Mouse (Mus musculus): Measurements from ENCODE around the gene Hsd11b2.

The Hsd11b2 gene

DNA sequence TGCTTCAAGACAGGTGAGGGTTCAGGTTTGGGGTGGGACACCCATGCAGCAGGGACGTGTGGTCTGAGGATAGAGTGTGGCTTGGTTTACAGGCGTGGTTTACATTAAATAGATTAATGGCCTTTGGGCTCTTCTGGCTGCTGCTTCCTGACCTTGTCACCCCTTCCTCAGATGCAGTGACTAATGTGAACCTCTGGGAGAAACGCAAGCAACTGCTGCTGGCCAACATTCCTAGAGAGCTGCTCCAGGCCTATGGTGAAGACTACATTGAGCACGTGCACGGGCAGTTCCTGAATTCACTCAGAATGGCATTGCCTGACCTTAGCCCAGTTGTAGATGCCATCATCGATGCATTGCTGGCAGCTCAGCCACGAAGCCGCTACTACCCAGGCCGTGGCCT, 4.3 kb downstream of the Hsd11b2 start:
- DNase-seq (ENCODE audit: low spot score) = no peak

DNA sequence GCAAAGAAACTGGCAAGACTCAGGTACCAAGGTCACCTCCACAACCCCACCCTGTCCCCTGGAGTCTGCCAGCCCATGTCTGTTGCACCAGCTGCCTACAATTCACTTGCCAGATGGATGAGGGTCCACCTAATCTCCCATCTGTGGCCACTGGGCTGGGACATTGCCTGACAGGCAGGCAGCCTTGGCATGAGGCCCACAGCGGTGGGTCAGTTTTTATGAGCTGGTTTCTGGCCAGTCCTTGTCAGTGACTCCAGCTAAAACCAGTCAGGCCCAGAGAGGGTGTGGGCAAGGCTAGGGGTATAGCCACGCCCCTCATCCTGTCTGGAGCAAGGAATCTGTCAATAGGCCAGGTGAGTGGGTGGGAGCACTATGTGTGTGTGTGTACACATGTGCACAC, 8.6 kb downstream of the Hsd11b2 start:
- no peak for DNase-seq (ENCODE audit: low spot score)

DNA sequence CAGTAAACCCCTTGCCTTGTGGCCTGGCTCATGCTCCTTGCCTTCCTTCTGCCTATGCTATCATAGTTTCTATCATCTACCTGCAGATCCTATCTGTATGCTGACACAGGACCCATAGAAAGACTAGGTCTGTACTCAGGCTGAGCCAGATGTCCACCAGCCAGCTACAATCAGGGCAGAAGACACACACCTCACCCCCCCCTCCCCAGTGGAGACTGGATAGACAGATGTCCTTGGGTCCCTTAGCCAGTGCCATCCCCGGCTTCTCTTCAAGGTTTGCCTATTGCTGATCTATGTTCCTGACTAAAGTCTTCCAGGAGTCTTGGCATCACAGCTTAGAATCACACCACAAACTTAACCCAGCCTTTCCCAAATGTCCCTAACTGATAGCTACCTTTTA, 9.7 kb downstream of the Hsd11b2 start:
- no peak for DNase-seq (ENCODE audit: low spot score)

DNA sequence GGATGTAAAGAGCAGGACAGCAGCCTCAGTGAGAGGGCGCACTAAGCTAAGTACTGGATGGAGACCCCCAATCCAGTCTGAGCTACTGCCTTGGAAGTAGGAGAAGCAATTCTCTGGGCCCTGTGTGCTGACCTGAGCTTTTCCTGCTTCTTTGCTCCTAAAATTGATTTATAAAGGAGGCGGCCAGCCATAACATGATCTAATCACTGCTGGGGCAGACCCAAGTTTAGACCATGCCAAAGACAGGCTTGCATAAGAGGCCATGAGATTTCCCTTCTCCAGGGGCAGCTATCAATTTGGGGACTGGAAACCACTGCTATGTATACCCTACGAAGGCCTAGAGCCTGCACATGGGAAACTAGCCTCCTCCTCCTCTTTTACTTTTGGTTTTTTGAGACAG, 10.7 kb downstream of the Hsd11b2 start:
- DNase-seq (ENCODE audit: low spot score) = no peak

DNA sequence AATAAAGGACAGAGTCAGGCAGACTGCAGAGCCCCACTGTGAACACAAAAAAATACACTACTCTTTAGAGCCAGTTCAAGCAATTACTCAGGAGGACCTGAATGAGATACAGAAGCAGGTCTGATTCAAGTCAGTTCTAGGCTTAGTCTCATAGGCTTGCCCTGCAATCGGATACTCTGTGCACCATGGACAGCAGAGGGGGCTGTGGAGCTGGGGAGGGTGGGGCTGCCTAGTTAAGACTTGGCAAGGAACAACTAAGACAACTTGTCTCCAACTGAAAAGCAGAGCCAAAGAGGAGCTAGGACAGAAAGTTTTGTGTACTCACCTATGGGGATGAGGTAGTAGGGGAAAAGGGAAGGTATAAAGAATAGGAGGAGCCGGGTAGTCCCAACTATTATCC, 13.2 kb downstream of the Hsd11b2 start:
- DNase-seq (ENCODE audit: low spot score) = no peak

DNA sequence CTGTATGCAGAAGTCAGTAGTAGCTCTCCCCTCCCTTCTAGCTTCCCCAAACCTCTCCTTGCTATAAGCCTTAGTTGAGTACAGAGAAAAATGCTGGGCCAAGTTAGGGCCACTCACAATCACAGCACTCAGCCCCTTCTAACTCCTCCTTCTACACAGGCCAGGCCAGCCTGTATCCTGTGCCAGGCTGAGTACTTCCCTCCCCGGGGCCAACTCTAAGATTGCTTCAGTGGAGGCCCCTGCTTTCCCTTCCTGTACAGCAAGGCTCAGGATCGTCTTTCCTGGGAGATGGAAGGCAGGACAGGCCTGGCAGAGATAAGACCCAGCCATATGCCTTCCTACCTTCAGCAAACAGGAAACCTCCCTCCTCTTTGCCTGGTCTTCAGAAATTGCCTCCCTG, 14.9 kb downstream of the Hsd11b2 start:
- DNase-seq (ENCODE audit: low spot score) = no peak

DNA sequence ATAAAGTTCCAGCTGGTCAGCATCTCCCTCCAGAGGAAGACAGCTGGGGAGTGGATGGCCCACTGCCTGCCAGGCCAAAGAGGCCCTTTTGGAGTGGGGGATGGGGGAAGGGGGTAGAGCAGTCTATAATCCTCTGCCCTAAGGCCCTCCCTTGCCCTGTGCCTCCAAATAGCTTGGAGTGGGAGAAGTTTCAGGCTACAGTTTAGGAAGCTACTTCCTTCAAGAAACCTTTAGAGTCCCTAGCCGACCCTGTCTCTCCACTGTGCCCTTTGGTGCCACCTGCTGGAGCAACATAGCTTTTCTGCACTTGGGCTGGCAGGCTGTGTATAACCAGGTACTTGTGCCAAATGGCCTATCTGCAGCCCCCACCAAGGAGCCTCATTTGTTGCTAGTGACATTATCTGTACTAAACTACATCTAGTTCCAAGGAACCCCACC, 15.4 kb downstream of the Hsd11b2 start:
- peak; percentile 31 for DNase-seq (ENCODE audit: low spot score)

DNA sequence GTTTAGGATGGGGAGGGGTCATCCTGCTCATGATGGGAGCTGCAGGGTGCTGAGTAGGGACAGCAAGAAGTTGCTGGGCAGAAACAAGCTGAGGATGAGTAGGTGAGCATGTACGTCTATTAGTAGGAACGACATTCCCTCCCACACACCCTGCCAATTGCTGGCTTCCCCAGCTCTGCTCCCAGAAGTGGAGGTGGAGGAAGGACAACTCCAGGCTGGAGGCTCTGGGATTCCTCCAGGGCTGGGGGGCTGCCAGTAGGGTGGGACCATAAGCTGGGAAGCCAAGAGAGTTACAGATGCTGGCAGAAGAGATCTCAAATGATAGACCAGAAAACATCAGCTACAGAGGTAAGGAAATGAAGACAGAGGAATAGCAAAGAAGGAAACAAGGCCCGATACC, 18.0 kb downstream of the Hsd11b2 start:
- DNase-seq (ENCODE audit: low spot score) = no peak

DNA sequence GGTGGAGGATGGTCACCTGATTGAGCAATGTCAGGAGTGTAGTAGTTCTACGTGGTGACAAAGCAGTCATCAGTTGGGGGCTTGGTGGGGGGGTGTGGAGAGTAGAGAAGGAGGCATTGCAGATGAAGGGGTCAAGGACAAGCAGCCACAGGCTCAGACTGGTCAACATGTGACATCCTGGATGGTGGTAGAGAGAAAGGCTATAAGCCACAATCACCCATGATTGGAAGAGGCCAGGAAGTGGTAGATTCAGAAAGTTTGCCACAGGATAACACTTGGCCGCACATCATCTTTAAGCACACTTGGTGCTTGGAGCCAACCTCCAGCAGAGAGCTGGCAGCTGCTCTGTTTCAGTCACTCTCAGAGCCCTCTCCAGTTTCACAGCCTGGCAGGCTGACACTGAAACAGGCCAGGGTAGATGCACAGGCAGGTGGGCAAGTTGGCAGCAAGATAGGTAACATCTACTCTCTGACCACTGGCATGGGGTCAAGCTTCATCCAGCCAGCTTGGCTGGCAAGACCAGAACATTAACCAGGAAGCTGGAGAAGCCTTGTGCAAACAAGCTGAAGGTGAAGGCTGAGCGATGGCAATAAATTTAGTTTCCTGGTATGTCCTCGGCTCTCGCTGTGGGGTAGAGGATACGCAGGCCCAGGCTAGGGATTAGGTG, 18.6 kb downstream of the Hsd11b2 start:
- no peak for DNase-seq (ENCODE audit: low spot score)

DNA sequence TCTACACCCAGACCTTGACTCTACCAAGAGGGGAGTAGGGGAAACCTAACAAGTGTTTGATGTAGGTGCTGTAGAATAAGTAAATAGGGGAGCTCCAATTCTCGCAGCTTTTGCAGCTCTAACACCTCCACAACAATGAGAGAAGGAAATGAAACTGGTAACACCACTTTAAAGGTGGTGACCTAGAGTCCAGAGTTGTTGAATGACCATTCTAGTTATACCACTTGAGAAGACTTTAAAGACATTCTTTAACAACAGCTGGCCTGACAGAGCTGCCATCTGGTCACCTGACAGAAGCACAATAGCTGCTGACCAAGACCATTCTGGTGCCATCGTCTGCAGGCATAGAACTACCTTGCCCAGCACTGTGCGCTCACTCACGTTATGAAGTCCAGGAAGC, 20.4 kb downstream of the Hsd11b2 start:
- DNase-seq (ENCODE audit: low spot score) = no peak

DNA sequence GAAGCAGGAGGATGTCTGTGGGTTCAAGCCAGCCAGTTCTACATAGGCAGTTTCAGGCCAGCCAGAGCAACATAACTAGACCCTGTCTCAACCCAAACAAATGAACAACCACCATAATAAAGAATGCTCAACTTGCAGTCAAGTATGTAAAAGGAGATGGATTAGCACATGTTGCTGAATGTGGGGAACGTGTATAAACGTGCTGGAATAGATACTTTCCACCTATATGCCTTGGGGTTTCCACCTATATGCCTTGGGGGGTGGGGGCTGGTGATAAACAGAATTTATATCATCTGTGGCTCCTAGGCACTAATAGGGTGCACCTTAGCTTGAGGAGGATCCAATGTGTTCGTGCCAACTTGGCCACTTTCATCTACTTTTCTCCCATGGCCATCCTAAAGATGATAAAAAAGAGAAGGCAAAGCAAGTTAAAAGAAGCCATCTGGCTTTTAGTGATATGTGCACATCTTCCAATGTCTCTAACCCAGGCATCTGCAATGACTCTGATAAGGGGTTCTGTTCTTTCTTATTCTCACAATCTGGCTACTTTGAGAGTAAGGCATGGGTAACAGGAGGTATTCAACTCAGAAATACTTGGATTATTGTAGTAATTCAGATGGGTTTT, 23.6 kb downstream of the Hsd11b2 start:
- no peak for DNase-seq (ENCODE audit: low spot score)

DNA sequence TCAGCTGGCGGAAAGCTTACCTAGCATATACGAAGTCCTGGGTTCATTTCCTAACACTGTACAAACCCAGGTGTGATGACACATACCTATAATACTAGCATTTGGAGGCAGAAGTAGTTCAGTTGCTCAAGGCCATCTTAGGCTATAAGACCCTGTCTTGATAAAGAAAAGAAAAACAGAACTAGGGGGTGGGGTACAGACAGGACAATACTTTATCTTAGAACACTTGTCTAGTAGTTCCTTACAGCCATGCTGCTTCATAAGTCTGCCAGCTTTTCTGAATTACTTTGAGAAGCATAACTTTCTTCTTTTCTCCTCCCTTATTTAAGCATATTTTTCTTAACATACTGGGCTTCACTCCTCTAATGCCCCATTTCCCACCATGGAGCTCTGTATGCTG, 24.3 kb downstream of the Hsd11b2 start:
- no peak for DNase-seq (ENCODE audit: low spot score)

DNA sequence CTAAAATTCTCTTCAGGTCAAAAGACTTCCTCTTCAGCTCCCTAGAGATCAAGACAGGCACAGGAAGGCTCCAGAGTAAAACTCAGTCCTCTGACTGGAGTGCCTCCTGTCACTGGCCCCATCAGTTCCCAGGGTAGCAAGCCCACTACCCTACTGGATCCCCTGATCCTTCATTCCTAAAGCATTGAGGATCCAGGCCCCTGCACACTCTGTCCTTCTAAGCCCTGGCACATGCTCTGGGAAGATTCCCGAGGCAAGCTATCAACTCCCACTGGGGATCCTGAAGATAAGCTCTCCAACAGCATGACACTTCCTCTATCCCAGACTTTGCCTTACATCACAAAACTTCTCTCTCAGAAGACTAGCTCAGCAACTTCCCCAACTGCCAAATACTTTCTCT, 25.1 kb downstream of the Hsd11b2 start:
- no peak for DNase-seq (ENCODE audit: low spot score)

DNA sequence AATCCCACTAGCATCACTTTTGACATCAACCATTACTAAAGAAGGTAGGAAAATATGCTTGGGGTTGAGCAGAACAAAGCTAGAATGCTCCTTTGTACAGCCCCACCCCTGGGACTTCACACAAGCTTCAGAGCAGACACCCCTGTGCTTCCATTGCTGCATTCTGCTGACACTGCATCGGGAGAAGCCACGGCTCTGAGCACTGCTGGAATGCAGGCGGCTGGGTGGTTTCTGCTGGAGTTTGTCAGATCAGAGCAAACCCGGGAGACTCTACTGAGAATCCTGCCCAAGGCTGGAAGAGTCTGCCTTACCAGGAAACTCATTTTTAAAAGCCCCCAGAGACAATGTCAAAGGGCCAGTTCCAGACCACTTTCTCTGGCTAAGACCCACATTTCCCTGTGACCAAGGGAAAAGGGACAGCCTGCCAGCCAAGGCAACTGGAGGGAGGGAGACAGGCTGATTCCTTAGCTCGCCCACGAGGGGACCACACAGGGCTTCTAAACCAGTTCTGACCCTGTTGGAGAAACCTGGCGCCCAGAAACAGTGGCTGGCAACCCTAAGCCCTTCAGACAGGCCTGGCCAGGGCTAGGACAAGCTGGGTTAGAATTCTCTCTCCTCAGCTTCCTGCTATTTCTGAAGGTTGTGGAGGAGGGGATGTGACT, 26.1 kb downstream of the Hsd11b2 start:
- DNase-seq (ENCODE audit: low spot score) = no peak

DNA sequence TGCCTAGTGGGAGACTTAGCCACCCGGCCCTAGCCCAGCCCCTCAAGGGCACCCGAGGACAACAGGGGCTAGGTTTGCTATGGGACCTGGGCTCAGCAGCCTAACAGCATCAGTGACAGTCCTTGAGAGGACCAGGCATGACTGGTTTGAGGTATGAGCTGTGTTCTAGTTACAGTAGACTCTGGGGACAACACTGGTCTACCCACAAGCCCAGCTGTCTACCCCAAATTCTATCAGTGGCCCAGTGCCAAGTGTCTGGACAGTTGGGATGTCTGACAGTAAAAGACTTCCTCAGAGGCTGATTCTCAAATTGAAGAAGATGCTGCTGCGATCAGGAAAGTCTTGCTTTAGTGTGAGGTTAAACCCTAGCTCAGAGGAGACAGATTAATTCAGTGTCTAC, 26.7 kb downstream of the Hsd11b2 start:
- DNase-seq (ENCODE audit: low spot score) = no peak

DNA sequence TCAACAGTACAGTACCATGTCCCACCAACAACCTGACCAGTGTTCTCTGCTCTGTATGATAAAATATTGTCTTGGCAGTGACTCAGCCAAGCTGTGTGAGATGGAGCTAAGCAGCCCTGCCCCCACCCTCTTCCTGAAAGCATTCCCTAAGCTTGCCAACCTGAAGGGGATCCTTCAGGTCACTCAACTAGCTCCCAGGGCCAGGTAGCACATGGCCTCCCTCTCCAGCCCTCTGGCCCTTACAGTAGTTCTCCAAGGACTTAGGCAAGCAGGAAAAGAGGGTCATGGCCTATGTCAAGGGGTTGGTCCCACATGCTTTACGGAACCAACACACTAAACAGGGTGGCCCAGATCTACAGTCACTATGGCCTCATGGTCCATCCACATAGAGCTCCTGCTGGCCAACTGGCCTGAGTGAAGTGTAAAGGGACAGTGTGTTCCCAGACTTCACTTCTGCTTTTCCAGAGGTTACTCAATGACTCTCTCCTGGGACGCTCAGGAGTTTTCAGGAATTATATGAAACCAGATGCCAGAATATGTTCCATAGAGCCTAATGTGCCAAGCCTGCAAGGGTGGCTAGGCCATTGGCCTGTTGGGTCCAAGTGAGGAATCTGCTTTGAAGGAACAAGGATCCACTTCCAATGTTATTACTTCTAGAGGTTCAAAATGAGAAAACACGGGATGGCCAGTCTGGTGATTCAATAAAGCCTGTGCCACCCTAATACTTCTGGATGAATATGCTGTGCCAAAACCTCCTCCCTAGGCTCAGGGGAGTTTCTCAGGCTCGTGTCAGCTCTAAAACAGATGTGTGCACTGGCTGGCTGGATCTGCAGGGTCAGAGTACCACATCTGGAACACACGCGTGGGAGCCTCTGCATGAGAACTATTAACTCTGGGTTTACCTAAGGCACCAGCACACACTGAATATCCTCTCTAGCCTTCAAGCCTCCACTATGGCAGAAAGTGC, 28.1 kb downstream of the Hsd11b2 start:
- no peak for DNase-seq (ENCODE audit: low spot score)

DNA sequence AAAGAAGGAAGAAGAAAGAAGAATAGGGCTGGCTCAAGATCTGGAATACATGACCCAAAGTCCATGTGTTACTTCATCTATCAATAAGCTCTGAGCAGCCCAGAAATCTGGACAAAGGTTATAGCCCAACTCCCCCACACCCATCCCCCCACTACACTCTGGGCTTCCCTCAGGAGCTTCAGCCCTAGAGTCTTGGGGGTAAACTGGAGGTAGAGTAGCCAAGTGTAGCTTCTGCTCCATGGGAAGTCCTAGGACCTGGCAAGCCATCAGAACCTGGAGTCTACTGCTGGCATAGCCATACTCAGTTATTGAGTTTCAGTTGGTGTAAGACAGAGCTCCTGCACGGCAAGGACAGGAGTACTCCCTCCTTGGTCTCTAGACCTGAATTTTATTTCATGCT, 31.0 kb downstream of the Hsd11b2 start:
- DNase-seq (ENCODE audit: low spot score) = no peak

DNA sequence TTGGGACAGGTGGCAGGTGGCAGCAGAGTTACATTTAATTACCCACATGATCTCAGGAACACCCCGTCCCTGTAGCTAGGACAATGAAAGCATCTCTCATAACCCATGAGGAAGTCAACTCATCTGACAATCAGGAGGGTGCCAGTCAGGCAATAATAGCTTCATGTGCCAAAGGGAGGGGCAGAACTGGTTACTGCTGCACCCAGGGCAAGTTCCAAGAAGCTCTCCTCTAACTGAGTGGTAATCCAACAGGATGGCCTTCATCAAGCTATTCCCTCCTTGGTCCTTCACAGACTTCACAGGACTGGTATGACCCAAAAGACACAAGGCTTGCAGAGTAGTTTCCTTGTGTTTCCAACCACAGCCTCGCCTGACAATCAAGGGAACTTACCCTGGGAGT, 31.5 kb downstream of the Hsd11b2 start:
- no peak for DNase-seq (ENCODE audit: low spot score)

DNA sequence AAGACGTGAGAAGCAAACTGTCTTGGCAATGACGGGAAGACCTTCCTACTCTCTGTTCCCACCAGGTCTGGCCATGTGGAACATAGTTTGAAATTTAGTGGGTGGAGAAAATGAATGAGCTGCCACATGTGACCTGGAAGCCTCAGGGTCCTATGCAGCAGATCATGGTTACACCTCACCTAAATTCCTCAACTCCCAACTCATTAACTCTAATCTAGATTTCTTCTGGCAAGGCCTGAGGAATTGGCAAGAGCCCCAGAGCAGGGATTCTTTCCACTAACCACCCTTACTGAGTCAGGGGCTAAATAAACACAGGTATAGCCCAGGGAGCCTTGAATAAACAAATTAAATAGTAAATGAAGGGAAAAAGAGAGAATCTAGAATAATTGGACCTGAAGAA, 33.5 kb downstream of the Hsd11b2 start:
- no peak for DNase-seq (ENCODE audit: low spot score)

DNA sequence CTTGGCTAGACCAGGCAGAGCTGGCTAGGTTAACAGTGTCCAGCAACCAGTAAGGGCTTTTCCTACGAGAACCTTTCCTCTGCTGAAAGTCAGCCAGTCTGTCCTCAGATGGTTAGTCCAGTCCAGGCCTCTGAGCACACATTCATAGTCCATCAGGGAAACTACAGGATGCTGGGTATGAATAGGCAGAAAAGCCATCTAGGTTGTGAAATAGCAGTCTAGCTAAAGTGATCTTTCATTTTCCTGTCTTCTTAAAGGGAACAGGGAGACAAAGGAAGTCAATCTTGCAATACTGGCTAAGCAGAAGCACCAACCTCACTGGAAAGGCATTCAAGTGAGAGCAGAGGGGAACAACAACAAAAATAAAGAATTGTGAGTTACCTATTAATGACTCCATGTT, 34.3 kb downstream of the Hsd11b2 start:
- no peak for DNase-seq (ENCODE audit: low spot score)

DNA sequence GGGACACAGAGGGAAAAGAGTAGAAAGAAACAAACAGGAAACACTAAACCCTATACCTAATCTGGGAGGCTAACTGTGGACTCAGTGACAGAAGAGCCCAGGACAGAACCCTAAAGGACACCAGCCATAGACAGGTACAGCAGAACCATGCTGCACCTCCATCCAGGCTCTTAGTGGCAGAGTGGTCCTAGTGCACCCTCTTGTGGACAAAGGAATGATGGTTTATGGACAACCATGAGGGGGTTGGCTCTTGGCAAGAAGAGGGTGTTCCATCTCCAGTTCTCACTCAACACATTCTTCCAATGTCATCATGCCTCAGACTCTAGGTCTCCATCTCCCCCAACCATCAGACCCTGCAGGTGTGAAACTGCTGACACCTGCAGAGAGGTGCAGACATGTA, 35.5 kb downstream of the Hsd11b2 start:
- peak; percentile 43 for DNase-seq (ENCODE audit: low spot score)

DNA sequence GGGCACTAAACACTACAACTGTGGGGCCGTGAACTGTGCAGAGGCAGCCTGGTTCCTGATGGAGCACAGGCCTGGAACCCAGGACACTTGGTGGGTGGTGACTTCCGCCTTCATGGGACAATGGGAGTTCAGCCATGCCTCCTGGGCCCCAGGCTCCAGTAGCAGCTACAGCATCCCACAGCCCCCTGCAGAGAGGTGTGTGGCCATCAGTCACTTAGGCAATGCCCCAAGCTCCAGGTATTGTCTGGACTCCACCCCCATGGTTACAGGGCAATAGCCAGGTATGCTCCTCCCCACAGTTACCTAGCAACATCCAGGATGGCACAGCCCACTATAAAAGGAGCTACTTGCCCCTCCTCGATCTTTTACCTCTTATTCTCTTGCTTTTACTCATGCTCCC, 36.7 kb downstream of the Hsd11b2 start:
- DNase-seq (ENCODE audit: low spot score) = no peak

DNA sequence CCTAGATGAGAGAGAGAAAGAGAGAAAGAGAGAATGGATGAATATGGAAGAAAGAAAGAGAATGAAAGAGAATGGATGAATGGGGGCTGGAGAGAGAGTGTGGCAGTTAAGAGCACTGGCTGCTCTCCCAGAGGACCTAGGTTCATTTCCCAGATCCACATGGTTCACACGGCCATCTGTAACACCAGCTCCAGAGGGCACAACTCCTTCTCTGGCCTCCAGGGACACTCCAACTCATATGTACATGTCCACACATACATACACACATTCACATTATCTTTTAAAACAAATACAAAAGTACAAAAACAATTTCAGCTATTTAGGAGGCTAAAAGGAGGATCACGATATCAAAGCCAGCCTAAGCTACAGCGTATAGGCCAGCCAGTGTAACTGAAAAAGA, 44.3 kb downstream of the Hsd11b2 start:
- DNase-seq (ENCODE audit: low spot score) = no peak
